Comparison of ENCODE assay signal across 30 mouse cellular contexts in genomic region chr13:12050809-12051208, GRCm38 (mm10). TPM values are rescaled to one million over a fixed set of nuclear protein-coding genes. Genes with fewer than 3 reads are reported as not detected.
"Had no signal": no experiment of that assay in that cellular context is flagged by ENCODE, and none has a peak within 500 bp of the region (broad histone marks: within the 10 kb centered on the region; RNA-seq: fewer than 3 reads in every experiment).

No protein-coding gene starts in this region.

- H3K9ac ChIP-seq: heart, embryonic 13.5 days; heart, embryonic 15.5 days; hindbrain, embryonic 13.5 days; hindbrain, embryonic 15.5 days; kidney, embryonic 15.5 days; limb, embryonic 13.5 days; limb, embryonic 15.5 days; liver, embryonic 12.5 days; liver, embryonic 14.5 days had no signal

- H3K4me3 ChIP-seq: gastrocnemius, adult 2 months; heart, adult 2 months; heart, embryonic 13.5 days; heart, embryonic 15.5 days; hindbrain, embryonic 13.5 days; hindbrain, embryonic 15.5 days; kidney, embryonic 15.5 days; limb, embryonic 13.5 days; limb, embryonic 15.5 days; liver, embryonic 12.5 days had no signal

- ATAC-seq: hindbrain, postnatal 0 days; intestine, embryonic 16.5 days; liver, embryonic 12.5 days had no signal

- H3K36me3 ChIP-seq: heart, embryonic 15.5 days; hindbrain, embryonic 13.5 days; hindbrain, embryonic 15.5 days; kidney, embryonic 15.5 days; limb, embryonic 13.5 days; limb, embryonic 15.5 days; liver, embryonic 12.5 days had no signal

- H3K4me2 ChIP-seq: heart, embryonic 11.5 days; heart, embryonic 13.5 days; heart, embryonic 15.5 days; hindbrain, embryonic 13.5 days; hindbrain, embryonic 15.5 days; kidney, embryonic 15.5 days; limb, embryonic 13.5 days; limb, embryonic 15.5 days; liver, embryonic 12.5 days had no signal

- H3K4me1 ChIP-seq: hindbrain, embryonic 13.5 days; hindbrain, embryonic 15.5 days; kidney, embryonic 15.5 days; limb, embryonic 13.5 days; limb, embryonic 15.5 days; liver, embryonic 12.5 days had no signal

- H3K27me3 ChIP-seq: heart, embryonic 13.5 days; heart, embryonic 15.5 days; hindbrain, embryonic 13.5 days; hindbrain, embryonic 15.5 days; kidney, embryonic 15.5 days; limb, embryonic 13.5 days; limb, embryonic 15.5 days; liver, embryonic 12.5 days had no signal

- H3K27ac ChIP-seq: gastrocnemius, adult 2 months; heart, adult 2 months; heart, embryonic 13.5 days; heart, embryonic 15.5 days; hindbrain, embryonic 13.5 days; hindbrain, embryonic 15.5 days; hindbrain, postnatal 0 days; kidney, embryonic 15.5 days; kidney, postnatal 0 days; limb, embryonic 13.5 days; limb, embryonic 15.5 days; liver, embryonic 12.5 days; liver, embryonic 14.5 days had no signal

- DNase-seq: gastrocnemius, adult 2 months; gastrocnemius, postnatal 10 days; gastrocnemius, postnatal 25 days; heart, adult 11 months; heart, adult 2 months; heart, postnatal 10 days; heart, postnatal 36 days; kidney, adult 11 months; kidney, adult 2 months; kidney, adult 9 months; kidney, postnatal 14 days; kidney, postnatal 36 days; layer of hippocampus, adult 9-11 months; layer of hippocampus, postnatal 36 days; left cerebral cortex, postnatal 4 days had no signal

- H3K9me3 ChIP-seq: heart, embryonic 13.5 days; heart, embryonic 15.5 days; hindbrain, embryonic 13.5 days; hindbrain, embryonic 15.5 days; kidney, embryonic 15.5 days; limb, embryonic 13.5 days; limb, embryonic 15.5 days; liver, embryonic 12.5 days had no signal

RNA-seq across cellular contexts. Expression of gene Ryr2, which starts 55.9 kb away (rescaled TPM):
- total RNA-seq: hematopoietic stem cell, adult 5-6 weeks had no signal
- polyA plus RNA-seq: liver, adult 2 months had no signal
